Mouse (Mus musculus) cerebellum, postnatal 25 days (tissue): ENCODE measurements around the gene Gcnt3.

Source experiments
- DNase-seq, 2 experiments: peaks; one replicate each; pipeline ENCODE4 v3.0.0; 2021; ENCODE audit warnings: mixed read lengths in 2 of 2

Gene Gcnt3

DNA sequence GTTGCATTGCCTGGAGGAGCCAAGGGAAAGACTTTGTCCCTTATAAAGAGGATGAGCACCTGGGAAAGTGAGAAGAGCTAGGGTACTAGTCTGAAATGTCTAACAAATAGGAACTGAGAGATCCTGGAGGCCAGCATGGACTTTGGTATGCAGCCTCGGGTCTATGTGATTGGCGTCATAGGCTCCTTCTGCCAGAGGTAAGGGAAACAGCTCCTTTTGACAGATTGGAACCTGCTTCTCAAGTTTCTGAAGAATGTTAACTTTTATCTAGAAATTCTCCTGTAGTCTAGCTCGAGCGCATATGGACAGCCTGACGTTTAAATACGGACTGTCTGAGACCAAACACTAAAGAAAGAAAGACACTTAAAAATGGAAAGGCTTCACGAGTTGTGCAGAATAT lies at the start of gene Gcnt3:
Gene Gcnt3, minus strand, starts transcription at position 101 of the 400 bp plus-strand sequence.
- no peak for DNase-seq

GRCm38 (mm10) chr9:70087379-70087778 lies 49.5 kb upstream of the Gcnt3 start:
- DNase-seq = no peak

DNA sequence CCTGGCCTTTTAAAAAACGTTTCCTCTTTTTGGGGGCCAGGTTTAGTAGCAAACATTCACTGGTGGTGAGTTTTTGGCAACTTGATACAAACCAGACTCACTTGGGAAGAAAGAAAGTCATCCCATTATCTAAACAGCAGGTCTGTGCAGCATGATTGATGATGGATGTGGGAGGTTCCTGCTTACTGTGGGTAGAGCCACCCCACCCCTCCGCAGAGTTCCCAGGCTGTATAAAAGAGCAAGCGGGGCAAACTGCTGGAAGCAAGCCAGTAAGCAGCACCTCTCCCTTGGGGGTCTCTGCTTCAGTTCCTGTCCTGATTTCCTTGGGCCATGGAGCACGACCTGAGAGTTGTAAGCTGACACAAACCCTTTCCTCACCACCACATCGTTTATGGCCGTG lies 48.2 kb upstream of the Gcnt3 start:
- no peak for DNase-seq

DNA sequence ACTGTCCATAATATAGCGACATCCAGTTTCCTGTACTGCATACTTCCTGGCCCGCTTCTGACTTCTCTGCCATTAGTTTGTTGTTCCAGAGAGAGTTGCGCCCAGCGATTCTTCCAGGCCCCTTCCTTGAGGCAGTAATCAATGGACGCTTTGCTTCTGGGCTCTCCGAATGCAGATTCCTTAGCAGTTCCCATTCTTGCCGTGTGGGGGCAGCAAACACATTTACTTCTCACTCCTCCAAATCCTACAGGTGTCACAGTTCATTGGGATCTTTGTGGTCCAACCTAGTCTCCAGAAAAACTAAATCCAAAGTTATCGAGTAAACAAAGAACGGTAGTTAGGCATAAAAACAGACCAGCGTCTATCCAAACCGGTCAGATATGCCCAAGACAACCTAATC lies 46.2 kb upstream of the Gcnt3 start:
- peak; percentile 58 to 75 for DNase-seq

- DNase-seq = no peak
These were observed 44.7 kb upstream of the Gcnt3 start for GRCm38 (mm10) chr9:70082357-70083204.

- no peak for DNase-seq
These were observed 43.9 kb upstream of the Gcnt3 start for GRCm38 (mm10) chr9:70081767-70082166.

DNA sequence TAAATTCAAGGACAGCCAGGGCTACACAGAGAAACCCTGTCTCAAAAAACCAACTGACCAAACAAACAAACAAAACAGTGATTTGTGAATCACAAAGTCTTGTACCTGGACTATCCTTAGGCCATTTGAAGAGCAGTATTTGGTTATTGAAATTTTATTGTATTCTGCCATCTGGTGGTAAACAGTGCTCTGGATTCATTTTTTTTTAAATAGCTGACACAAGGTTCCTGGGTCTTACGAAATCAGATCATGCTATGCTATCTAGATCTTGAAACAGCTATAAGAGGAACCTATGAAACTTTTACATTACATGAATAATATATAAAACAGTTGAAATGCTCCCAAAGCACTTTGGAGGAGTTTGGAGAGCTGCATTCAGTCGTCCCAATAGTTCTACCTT lies 43.1 kb upstream of the Gcnt3 start:
- DNase-seq = no peak

DNA sequence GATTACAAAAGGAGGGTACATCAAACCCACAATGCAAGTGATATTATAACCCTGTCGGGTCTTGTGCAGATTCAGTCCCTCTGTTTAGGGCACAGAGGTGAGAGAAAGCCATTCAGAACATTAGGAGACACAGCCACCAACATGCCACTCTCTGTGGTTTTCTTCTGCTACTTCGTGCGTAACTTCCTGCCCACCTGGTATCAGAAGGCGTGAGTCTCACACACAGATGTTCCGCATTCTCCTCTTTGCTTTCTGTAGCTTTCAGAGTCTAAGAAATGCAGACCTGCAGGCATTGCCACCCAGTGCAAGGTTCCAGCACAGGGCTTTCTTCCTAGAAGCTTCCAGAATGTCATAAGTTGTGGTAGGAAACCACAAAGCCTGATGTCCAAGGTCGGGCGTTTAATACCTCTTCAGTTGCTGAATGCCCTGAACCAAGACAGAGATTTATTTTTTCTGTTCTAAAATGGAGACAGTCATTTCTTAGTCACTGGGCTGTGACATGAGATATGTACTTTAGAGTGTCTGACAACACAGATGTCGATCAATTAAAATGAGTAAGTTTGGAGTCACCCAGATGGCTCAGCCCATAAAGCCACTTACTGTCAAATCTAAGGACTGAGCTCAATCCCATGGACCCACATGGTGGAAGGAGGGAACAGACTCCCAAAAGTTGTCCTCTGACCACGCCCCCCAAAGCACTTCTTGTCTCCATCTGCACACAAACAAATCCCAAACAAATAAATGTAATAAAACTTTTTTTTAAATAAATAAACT lies 42.3 kb upstream of the Gcnt3 start:
- no peak for DNase-seq

DNA sequence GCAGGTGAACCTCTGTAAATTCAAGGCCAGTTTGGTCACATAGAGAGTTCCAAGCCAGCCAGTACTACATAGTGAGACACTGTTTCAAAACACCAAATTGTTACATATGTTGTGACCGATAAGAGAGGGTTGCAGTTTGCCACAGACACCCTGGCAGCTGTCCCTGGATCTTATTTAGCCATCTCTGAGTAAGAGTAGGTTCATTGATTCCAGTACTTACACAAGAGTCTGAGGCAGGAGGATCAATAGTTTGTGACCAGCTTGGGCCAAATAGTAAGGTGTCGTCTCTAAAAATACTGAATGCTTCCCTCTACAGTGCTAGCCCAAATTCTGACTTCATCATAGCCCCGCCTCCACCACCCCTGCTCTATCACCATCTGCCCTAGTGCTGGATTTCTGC lies 40.1 kb upstream of the Gcnt3 start:
- DNase-seq = no peak

- DNase-seq = no peak
These were observed 39.3 kb upstream of the Gcnt3 start for GRCm38 (mm10) chr9:70077170-70077569.

- DNase-seq = no peak
These were observed 34.5 kb upstream of the Gcnt3 start for GRCm38 (mm10) chr9:70072387-70072786.

DNA sequence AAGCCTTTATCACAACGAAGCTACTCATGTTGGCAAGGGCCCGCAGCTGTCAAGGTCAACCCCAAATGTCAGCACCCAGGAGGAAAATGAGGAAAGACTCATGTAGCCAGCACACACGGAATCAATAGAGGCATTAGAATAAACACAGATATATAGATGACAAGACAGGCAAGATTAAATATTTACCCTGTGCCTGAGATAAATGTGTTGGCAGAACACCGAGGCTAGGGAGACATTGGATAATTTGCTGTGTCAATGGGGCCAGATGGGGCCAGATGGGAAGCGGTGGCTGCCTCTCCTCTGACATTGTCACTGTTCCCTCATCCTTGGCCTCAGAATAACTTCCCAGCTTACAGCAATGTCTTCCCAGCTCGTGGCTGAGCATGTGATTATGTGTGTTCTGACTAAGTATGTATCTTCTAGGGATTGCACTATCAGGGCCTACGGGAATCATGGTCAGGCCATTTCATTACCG lies 32.1 kb upstream of the Gcnt3 start:
- DNase-seq = no peak

GRCm38 (mm10) chr9:70067497-70067896 lies 29.6 kb upstream of the Gcnt3 start:
- DNase-seq = no peak

DNA sequence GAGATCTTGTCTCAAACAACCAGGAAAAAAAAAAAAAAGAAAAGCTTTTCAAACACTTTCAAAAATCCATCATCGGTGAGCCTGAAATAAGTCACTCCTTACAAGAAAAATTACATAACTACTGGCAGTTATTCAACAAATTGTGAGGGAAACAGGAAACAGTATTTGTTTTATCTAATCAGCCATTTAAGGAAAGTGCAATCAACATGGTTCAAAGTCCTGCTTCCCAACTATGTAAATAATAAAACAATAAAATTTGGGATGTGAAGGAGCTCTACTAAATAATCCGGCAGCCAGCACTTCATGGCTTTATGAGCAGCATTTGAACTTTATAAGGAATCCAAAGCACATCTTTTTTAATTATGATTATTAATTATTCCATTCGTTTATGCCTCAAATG lies 24.1 kb upstream of the Gcnt3 start:
- DNase-seq = no peak

- DNase-seq = no peak
These were observed 15.5 kb upstream of the Gcnt3 start for GRCm38 (mm10) chr9:70053411-70053810.

DNA sequence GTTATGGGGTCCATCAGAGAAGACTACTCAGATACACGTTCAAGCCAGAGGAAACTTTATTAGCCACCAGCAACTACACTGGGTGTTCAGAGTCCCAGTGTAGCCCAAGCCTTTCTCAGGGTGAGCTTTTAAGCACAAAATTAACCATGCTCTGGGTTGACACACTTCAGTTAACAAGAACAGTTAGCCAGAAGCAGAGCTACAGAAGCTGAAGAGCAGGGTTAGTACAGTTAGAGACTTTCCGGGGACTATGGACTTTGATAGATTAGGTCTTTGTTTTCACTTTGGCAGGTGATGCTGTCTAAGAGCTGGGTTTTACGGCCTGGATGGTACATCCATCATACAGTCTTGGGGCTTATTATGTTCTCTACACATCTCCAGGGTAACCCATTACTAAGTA lies 14.8 kb upstream of the Gcnt3 start:
- DNase-seq = no peak

DNA sequence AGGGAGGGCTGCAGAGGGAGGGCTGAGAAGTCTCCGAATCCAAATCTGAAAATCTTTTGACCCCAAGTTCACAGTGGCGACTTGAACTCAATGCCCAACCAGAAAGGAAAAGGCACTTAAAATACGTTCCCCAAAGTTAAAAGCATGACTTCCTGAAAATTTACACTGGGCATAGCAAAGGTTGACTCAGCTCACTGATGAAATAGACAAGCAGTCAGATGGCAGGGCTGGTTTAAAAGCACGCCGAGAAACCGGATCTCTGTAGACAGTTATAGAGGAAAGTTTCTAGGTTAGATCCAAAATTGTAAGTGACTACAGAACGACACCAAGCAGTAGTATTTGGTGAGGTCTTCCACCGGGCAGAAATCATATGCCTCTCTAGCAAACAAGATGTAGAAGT lies 12.0 kb upstream of the Gcnt3 start:
- no peak for DNase-seq

GRCm38 (mm10) chr9:70049416-70049783 lies 11.5 kb upstream of the Gcnt3 start:
- DNase-seq = no peak

GRCm38 (mm10) chr9:70048751-70049415 lies 11.0 kb upstream of the Gcnt3 start:
- no peak for DNase-seq

DNA sequence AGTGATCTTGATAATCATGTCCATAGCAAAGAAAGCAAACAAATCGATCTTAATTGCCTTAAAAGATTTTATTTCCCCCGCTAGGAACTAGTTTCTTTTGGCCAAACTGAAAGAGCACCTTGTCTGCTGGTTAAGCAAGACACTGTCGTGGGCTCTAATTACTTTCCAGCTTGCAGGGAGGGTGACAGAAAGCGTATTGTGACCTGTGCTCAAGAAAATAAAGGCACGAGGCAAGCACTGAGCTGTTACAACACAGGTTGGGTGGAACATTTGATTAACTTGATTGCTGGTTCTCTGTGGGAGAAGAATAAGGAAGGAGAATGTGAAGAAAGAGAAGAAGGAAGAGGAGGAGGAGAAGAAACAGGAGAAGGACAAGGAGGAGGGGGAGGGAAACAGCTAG lies 10.4 kb upstream of the Gcnt3 start:
- DNase-seq = no peak

DNA sequence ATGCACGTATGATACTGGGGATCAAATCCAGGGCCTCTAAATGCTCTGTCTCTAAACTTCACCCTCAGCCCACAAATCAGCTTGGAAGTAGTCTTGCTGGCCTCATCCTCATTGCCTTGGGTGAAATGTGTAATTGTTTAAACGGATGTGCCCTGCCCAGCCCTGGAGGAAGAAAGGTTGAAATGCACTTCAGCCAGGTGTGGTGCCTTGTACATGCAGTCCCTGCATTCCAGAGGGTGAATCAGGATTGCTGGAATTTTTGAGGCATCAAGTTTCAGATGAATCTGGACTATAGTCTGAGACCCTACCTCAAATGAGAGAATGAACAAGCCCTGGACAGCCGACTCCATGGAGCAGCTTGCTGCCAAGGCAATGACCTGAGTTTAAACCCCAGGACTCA lies 10.0 kb upstream of the Gcnt3 start:
- DNase-seq = no peak

DNA sequence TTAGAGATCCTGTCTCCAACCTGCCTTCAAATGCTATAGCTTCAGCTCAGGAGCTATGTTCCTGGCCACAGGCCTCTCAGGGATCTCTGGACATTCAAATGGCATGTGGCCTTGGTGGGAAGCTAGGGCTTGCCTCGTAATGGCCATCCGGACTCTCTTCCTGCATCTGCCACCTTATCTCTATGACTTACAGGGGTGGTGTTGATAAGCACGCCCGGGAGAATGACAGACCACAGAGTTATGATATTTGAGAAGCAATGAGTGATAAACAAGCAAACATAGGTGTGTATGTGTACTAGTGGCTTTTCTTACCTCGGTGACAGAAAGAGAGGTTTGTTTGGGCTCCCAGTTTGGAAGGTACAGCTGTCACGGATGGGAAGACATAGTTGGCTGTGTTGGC lies 8.4 kb upstream of the Gcnt3 start:
- no peak for DNase-seq

- no peak for DNase-seq
These were observed 7.0 kb upstream of the Gcnt3 start for GRCm38 (mm10) chr9:70044865-70045264.

- no peak for DNase-seq
These were observed 5.0 kb upstream of the Gcnt3 start for GRCm38 (mm10) chr9:70042935-70043334.
